Mouse (Mus musculus) intestine, embryonic 14.5 days (tissue): ENCODE measurements around the gene Ptprm. TPM values are rescaled to one million over a fixed set of nuclear protein-coding genes. Genes with fewer than 3 reads are reported as not detected.

ENCODE experiments used
- ATAC-seq: fragments of 200-750 bp; cut with Nextera tagmentation; replicated peaks from 2 replicates; pipeline ENCODE4 v1.8.0; 2017; ENCODE audit warnings: low read depth, moderate number of reproducible peaks, moderate TSS enrichment, moderate library complexity; ENCODE audit not compliant: low FRiP score, low TSS enrichment
- DNase-seq: peaks from one replicate; pipeline ENCODE4 v3.0.0-alpha.2; 2018; ENCODE audit warnings: low spot score
- H3K27ac ChIP-seq: fragments of 300-500 bp; sonication (generic); 2 replicates; pipeline ENCODE4 v1.5.1; 2014; ENCODE audit warnings: low read depth, mild to moderate bottlenecking, control low read depth
- H3K27me3 ChIP-seq: fragments of 300-500 bp; sonication (generic); replicated peaks from 2 replicates; pipeline ENCODE4 v1.6.1; 2014; ENCODE audit warnings: low read length, control low read depth; ENCODE audit not compliant: control insufficient read depth, insufficient read depth
- H3K36me3 ChIP-seq: fragments of 300-500 bp; sonication (generic); 2 replicates; pipeline ENCODE4 v1.6.1; 2014; ENCODE audit warnings: low read length, control low read depth; ENCODE audit not compliant: control insufficient read depth, insufficient read depth
- H3K4me1 ChIP-seq: fragments of 300-500 bp; sonication (generic); replicated peaks from 2 replicates; pipeline ENCODE4 v1.6.1; 2014; ENCODE audit warnings: low read length, control low read depth, mixed read lengths; ENCODE audit not compliant: control insufficient read depth, insufficient read depth
- H3K4me2 ChIP-seq: fragments of 300-500 bp; sonication (generic); 2 replicates; pipeline ENCODE4 v1.6.1; 2014; ENCODE audit warnings: low read length
- H3K4me3 ChIP-seq: fragments of 300-500 bp; sonication (generic); 2 replicates; pipeline ENCODE4 v1.5.1; 2014; ENCODE audit warnings: low read depth, low read length, control low read depth, mixed read lengths
- H3K9ac ChIP-seq: fragments of 300-500 bp; sonication (generic); 2 replicates; pipeline ENCODE4 v1.6.1; 2014; ENCODE audit warnings: mild to moderate bottlenecking, low read length
- H3K9me3 ChIP-seq: fragments of 300-500 bp; sonication (generic); 2 replicates; pipeline ENCODE4 v1.6.1; 2016; ENCODE audit warnings: low read length, control low read depth; ENCODE audit not compliant: control insufficient read depth
- WGBS: fragments of 180-500 bp; shearing (Covaris S2); extraction: QIAGEN DNeasy Blood & Tissue Kit; methylation state at CpG from one replicate; pipeline ENCODE4 v1.1.7; 2014; 5-methylcytosine and 5-hydroxymethylcytosine counted together
- polyA plus RNA-seq: library from polyadenylated mRNA; unstranded; fragments of >200 nt; fragmentation: Nextera tagmentation; extraction: Ambion mirVana; gene quantifications from 2 replicates; pipeline ENCODE4 v1.2.1, GENCODE M21; 2014

The Ptprm gene
- polyA plus RNA-seq, 1 experiment from 2014 or later, result 15.9 TPM

DNA sequence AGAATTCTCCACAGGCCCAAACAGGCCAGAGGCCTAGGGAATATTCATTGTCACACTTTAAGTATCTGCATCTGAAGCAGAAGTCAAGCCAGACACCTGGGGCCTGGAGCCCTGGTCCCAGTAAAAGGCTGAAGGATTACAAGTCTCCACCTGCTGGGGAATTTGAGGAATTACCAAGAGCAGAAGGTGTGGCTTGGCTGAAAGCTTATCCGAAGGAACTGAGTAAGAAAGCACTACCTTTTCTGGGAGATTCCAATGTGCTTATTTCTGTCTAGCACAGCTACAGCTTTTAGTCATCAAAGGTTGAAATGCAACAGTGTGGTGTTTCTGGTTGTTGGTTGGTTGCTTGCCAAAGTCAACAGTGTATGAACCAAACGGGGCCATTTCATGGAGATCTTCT, 178.4 kb downstream of the Ptprm start:
- ATAC-seq, result no peak
- DNase-seq, result peak; percentile 53
- no peaks in the 10 kb centered on the region for H3K27me3 ChIP-seq

DNA sequence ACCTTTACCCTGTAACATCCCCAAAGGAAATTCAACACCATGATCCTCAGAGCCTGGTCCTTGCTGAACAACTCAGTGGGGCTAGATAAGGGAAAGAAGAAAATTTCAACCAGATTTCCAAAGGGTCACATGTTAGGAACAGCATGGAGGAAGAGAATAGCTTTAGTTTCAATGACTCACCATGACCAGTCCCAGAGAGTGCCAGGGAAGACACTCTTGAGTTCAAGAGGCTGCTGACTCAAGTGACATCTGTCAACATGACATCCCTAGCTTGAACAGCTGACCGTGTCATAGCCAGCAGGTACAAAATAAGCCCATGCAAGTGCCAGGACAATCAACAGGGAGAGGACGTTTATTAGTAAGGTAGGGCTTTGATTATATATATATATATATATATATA, 182.9 kb downstream of the Ptprm start:
- Histone ChIP-seq H3K4me3 (no peak overlapping the region), H3K4me2 (no peak overlapping the region), H3K9ac (no peak overlapping the region), H3K9me3 (no peaks in the 10 kb centered on the region), H3K4me1 (no peaks in the 10 kb centered on the region), H3K27ac (no peak overlapping the region), H3K27me3 (no peaks in the 10 kb centered on the region), H3K36me3 (no peaks in the 10 kb centered on the region)
- 88% methylated on average over 2 of the region's 2 CpGs for WGBS
- ATAC-seq, result no peak
- no peak for DNase-seq

More for the DNA sequence above, 178.4 kb downstream of the Ptprm start:
- Histone ChIP-seq H3K36me3 (no peaks in the 10 kb centered on the region), H3K4me3 (no peak overlapping the region), H3K4me1 (no peaks in the 10 kb centered on the region), H3K9me3 (no peaks in the 10 kb centered on the region; the same call in 1 of the 2 replicates), H3K9ac (no peak overlapping the region), H3K27ac (no peak overlapping the region), H3K4me2 (no peak overlapping the region)
- WGBS, result 38% methylated on average over 2 of the region's 2 CpGs

DNA sequence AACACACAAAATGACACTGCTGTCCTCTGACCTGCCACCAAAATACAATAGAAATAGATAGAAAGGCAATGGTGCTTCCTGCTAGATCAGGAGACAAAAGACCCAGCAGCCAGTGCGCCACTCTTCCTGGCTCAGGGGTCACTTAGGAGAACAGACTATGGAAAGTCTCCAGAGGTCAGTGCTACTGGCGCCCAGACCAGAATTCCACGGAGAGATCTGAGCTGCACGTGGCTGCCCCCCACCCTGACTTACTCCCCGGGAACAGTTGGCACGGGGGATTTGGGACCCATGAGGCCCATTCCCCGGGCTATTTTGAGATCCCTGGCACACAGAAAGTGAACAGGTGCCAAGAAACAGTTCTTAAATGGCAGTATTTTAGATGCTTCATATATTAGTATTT, 183.6 kb downstream of the Ptprm start:
- H3K36me3 ChIP-seq, result no peaks in the 10 kb centered on the region
- WGBS, result 90% methylated on average over 7 of the region's 7 CpGs
- no peak overlapping the region for H3K27ac ChIP-seq
- no peak overlapping the region for H3K4me2 ChIP-seq
- no peaks in the 10 kb centered on the region for H3K4me1 ChIP-seq
- ATAC-seq (no peak), DNase-seq (no peak)
- H3K27me3 ChIP-seq, result no peaks in the 10 kb centered on the region
- no peak overlapping the region for H3K4me3 ChIP-seq
- H3K9ac ChIP-seq, result no peak overlapping the region
- H3K9me3 ChIP-seq, result no peaks in the 10 kb centered on the region

DNA sequence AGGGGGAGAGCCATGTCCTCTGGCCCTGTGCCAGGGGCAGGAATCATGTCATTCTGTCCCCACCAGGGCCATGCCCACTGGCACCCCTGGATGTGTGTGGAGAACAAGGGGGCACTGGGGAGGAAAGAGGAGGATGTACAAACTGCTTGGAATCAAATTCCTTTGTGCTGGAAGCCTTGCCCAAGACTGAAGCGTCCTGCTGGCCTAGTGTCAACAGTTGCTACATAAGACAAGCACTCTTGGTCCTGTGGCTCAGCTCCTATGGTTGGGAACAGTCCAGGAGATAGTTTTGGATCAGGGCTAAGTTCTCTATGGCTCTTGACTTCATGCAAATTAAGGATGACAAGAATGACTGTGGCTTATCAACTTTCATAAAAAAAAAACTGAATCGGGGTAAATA, 188.4 kb downstream of the Ptprm start:
- Histone ChIP-seq H3K4me1 (no peaks in the 10 kb centered on the region), H3K36me3 (no peaks in the 10 kb centered on the region), H3K27ac (no peak overlapping the region), H3K9me3 (no peaks in the 10 kb centered on the region), H3K27me3 (no peaks in the 10 kb centered on the region), H3K4me3 (no peak overlapping the region), H3K4me2 (no peak overlapping the region), H3K9ac (no peak overlapping the region)
- DNase-seq (no peak), ATAC-seq (no peak)
- 85% methylated on average over 2 of the region's 2 CpGs for WGBS

DNA sequence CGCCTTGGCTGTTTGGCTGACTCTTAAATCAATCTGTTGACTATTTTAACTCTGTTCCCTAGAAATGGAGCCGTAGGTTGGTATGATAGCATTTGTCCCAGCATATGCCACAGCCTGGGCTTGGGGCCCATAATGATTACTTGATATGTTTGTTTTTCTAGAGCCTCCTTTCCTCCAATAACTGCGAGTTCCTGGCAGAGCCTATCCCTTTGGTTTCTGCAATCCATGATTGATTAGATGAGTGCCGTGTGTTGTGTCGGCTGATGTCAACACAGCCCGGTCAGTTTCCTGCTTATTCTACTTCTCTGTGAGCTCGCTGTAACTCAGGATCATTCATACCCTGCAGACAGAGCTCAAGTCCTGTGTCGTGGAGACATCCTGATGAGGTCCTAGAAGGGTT, 194.6 kb downstream of the Ptprm start:
- DNase-seq (no peak), ATAC-seq (no peak)
- H3K9ac ChIP-seq, result no peak overlapping the region
- H3K27ac ChIP-seq, result no peak overlapping the region
- 40% methylated on average over 8 of the region's 8 CpGs for WGBS
- H3K4me2 ChIP-seq, result no peak overlapping the region
- H3K9me3 ChIP-seq, result no peaks in the 10 kb centered on the region
- H3K4me1 ChIP-seq, result no peaks in the 10 kb centered on the region
- no peaks in the 10 kb centered on the region for H3K36me3 ChIP-seq
- H3K27me3 ChIP-seq, result no peaks in the 10 kb centered on the region
- H3K4me3 ChIP-seq, result no peak overlapping the region

DNA sequence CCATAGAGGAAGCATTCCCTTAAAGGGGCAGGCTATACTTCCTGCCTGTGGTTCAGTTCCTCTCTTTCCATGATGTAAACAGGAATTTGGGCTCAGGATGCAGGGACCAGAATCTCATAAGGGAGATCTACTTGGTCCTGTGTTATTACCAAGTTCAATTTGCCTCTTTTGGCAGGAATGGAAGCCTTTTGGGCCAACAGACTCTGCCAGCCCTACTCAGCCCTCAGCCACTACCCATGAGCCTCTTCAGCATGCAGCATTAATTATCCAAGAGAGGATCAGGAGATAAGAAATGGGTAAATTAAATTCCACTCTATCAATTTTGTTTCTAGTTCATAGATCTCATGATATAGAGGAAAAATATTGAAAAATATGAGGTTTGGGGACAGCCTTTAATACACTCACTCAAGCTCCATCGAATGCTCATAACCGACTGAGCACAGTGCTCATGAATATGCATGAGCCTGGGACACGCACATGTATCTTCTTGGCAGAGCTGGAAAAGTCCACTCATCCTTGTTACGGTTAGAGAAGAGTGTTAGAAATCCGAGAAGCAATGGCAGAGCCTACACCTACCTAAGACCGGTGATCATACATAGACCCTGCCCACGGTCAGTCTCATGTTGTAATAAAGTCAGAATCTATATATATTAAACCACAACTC, 197.0 kb downstream of the Ptprm start:
- 90% methylated on average over 7 of the region's 7 CpGs for WGBS
- no peaks in the 10 kb centered on the region for H3K9me3 ChIP-seq
- no peak overlapping the region for H3K27ac ChIP-seq
- H3K27me3 ChIP-seq, result no peaks in the 10 kb centered on the region
- DNase-seq, result no peak
- H3K4me1 ChIP-seq, result no peaks in the 10 kb centered on the region
- H3K36me3 ChIP-seq, result no peaks in the 10 kb centered on the region
- H3K4me3 ChIP-seq, result no peak overlapping the region
- no peak overlapping the region for H3K4me2 ChIP-seq
- no peak for ATAC-seq
- no peak overlapping the region for H3K9ac ChIP-seq

DNA sequence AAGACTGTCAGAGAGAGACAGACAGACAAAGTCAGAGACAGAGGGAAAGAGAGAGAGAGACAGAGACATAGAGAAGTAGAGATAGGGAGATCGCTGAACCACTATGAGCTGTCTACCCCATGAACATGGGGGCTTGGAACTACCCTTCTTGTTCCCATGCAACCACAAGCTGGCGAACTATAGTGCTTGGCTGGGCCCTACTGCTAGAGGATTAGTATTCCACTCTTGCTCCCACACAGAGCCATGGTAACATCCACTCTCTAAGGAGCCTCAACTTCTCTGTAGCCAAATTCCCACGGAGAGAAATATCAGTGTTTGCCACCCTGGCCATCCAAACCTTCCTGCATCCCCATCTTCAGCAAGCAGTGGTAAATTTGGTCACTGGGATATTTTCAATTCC, 202.0 kb downstream of the Ptprm start:
- H3K9ac ChIP-seq, result no peak overlapping the region
- DNase-seq (no peak), ATAC-seq (no peak)
- H3K9me3 ChIP-seq, result no peaks in the 10 kb centered on the region
- 88% methylated on average over 3 of the region's 3 CpGs for WGBS
- no peak overlapping the region for H3K27ac ChIP-seq
- H3K4me3 ChIP-seq, result no peak overlapping the region
- no peaks in the 10 kb centered on the region for H3K36me3 ChIP-seq
- H3K4me2 ChIP-seq, result no peak overlapping the region
- H3K27me3 ChIP-seq, result no peaks in the 10 kb centered on the region
- no peaks in the 10 kb centered on the region for H3K4me1 ChIP-seq

DNA sequence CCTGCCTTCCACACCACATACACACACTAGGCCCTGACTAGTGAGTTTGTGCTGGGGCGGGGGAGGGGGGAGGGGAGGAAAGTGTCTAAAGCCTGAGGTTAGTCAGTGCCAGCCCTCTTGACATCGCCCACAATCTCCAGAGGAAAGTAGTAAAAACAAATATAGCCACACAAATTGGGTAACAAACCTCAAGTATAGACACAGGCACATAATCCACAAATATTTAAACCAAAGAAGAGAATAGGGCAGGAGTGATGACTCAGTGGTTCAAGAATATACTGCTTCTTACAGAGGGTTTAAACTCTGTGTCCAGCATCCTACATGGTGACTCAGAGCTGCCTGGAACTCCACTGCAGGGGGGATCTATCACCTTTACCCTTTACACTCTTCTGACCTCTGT, 203.8 kb downstream of the Ptprm start:
- Histone ChIP-seq H3K4me2 (no peak overlapping the region), H3K9me3 (no peaks in the 10 kb centered on the region), H3K9ac (no peak overlapping the region), H3K36me3 (no peaks in the 10 kb centered on the region), H3K4me1 (no peaks in the 10 kb centered on the region), H3K27ac (no peak overlapping the region), H3K4me3 (no peak overlapping the region), H3K27me3 (no peaks in the 10 kb centered on the region)
- ATAC-seq, result no peak
- no peak for DNase-seq
- WGBS, result 88% methylated on average over 2 of the region's 2 CpGs

DNA sequence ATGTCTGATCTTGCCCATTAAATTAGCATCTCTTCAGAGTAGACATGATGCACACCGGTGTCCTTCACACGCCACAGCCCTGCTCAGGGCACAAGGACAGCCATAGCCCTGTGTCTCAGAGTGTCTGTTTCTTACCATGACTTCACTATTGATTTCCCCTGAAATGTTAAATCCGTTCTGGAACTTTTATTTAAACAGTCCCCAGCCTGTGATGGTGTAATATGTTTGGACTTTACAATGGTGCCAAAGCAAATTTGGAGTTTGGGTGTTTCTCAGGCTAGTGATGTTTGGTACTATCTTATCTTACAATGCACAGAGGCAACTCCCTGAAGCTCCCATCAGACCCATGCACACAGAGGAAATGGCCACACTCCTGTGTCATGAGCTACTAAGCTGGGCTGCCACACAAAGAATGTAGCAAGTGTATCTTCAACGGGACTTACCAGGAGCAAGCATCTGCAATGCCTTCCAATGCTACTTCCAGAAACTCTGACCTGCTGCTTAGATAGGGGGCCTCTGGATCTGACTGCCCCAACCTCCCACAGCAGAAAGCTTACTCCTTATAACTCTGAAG, 212.0 kb downstream of the Ptprm start:
- Histone ChIP-seq H3K36me3 (no peaks in the 10 kb centered on the region), H3K4me2 (no peak overlapping the region), H3K4me1 (no peaks in the 10 kb centered on the region), H3K4me3 (no peak overlapping the region), H3K27me3 (no peaks in the 10 kb centered on the region), H3K27ac (no peak overlapping the region), H3K9me3 (no peaks in the 10 kb centered on the region), H3K9ac (no peak overlapping the region)
- WGBS, result 76% methylated on average over 4 of the region's 4 CpGs
- ATAC-seq, result no peak
- DNase-seq, result no peak
